ENCODE assay signal across 9 mouse cellular contexts in genomic region chr9:41891206-41891605, GRCm38 (mm10).
DNase-seq lines count a peak whose midpoint lies in the region; ATAC-seq and TF ChIP-seq lines count a peak whose summit lies in the region.
"Had no signal": no experiment of that assay in that cellular context is flagged by ENCODE, and none has a peak within 500 bp of the region (broad histone marks: within the 10 kb centered on the region; RNA-seq: fewer than 3 reads in every experiment).

No protein-coding gene starts in this region.

- H3K9ac ChIP-seq in embryonic facial prominence, embryonic 11.5 days (replicated peaks; ENCODE audit: low read length) = peak overlapping the region; percentile 59
- H3K9ac ChIP-seq in midbrain, embryonic 14.5 days (replicated peaks; ENCODE audit: low read length) = peak overlapping the region; percentile 62; the same call in 1 of the 2 replicates

- ATAC-seq in embryonic facial prominence, embryonic 11.5 days (replicated peaks; ENCODE audit: insufficient number of reproducible peaks, low FRiP score, low TSS enrichment, low read depth) = no peak
- no peak; the same call in 1 of the 2 replicates for ATAC-seq in midbrain, embryonic 14.5 days (ENCODE audit: low FRiP score, low TSS enrichment)
- ATAC-seq: Patski had no signal

- H3K4me3 ChIP-seq in layer of hippocampus, adult 2 months = peak overlapping the region; percentile 63; the same call in 1 of the 2 replicates
- no peak overlapping the region for H3K4me3 ChIP-seq in embryonic facial prominence, embryonic 11.5 days (ENCODE audit: low read depth, low read length)
- H3K4me3 ChIP-seq in midbrain, embryonic 14.5 days (replicated peaks; ENCODE audit: low read depth, low read length) = no peak overlapping the region

- peak overlapping the region; percentile 98 for H3K27ac ChIP-seq in layer of hippocampus, adult 2 months
- peak overlapping the region; percentile 95 for H3K27ac ChIP-seq in embryonic facial prominence, embryonic 11.5 days (replicated peaks; ENCODE audit: low read depth, low read length)
- peak overlapping the region; percentile 97 for H3K27ac ChIP-seq in midbrain, embryonic 14.5 days (replicated peaks; ENCODE audit: low read depth, low read length)

- intact Hi-C loops in gastrocnemius, postnatal 36 days (cut with DNase I) = no loop called here

- no peak for DNase-seq in layer of hippocampus, adult 2 months (ENCODE audit: low spot score in 2 of 2)
- no peak for DNase-seq in layer of hippocampus, adult 18-20 months (ENCODE audit: low spot score in 2 of 2)
- DNase-seq in embryonic facial prominence, embryonic 11.5 days (ENCODE audit: low spot score) = peak; percentile 42
- peak; percentile 19 for DNase-seq in heart, postnatal 4 days
- peak; percentile 68 for DNase-seq in midbrain, embryonic 14.5 days
- DNase-seq in urinary bladder, postnatal 4 days (ENCODE audit: low spot score in 2 of 2) = no peak
- DNase-seq in gastrocnemius, postnatal 36 days = no peak
- DNase-seq in testis, postnatal 10 days (ENCODE audit: low spot score) = no peak

- no peaks in the 10 kb centered on the region for H3K9me3 ChIP-seq in embryonic facial prominence, embryonic 11.5 days (replicated peaks; ENCODE audit: control insufficient read depth, low read length)
- no peaks in the 10 kb centered on the region for H3K9me3 ChIP-seq in midbrain, embryonic 14.5 days (ENCODE audit: control insufficient read depth, low read length)

- no peak overlapping the region for H3K4me2 ChIP-seq in embryonic facial prominence, embryonic 11.5 days (ENCODE audit: low read depth, low read length)
- H3K4me2 ChIP-seq in midbrain, embryonic 14.5 days (ENCODE audit: low read length) = peak overlapping the region; percentile 58

- TF ChIP-seq CTCF in layer of hippocampus, adult 2 months (conservative IDR thresholded peaks at IDR 0.05) = no peak

- 44% methylated on average over 7 of the region's 7 CpGs for WGBS in embryonic facial prominence, embryonic 11.5 days
- 33% methylated on average over 7 of the region's 7 CpGs for WGBS in midbrain, embryonic 14.5 days

- H3K4me1 ChIP-seq in embryonic facial prominence, embryonic 11.5 days (ENCODE audit: control insufficient read depth, insufficient read depth, low read length) = peaks cover 6% of the 10 kb centered on the region; the same call in 1 of the 2 replicates
- H3K4me1 ChIP-seq in midbrain, embryonic 14.5 days (ENCODE audit: control insufficient read depth, insufficient read depth, low read length) = peaks cover 19% of the 10 kb centered on the region

- no peaks in the 10 kb centered on the region for H3K36me3 ChIP-seq in embryonic facial prominence, embryonic 11.5 days (replicated peaks; ENCODE audit: control insufficient read depth, insufficient read depth, low read depth, low read length)
- H3K36me3 ChIP-seq in midbrain, embryonic 14.5 days (ENCODE audit: control insufficient read depth, insufficient read depth, low read length) = no peaks in the 10 kb centered on the region

- no peaks in the 10 kb centered on the region for H3K27me3 ChIP-seq in embryonic facial prominence, embryonic 11.5 days (ENCODE audit: control insufficient read depth, insufficient read depth, low read length)
- H3K27me3 ChIP-seq in midbrain, embryonic 14.5 days (ENCODE audit: control insufficient read depth, insufficient read depth, low read length) = no peaks in the 10 kb centered on the region
- H3K27me3 ChIP-seq: Patski had no signal

Comparison
In these comparisons a context has a peak if more than half of its experiments do, and no peak if none do; other contexts are left out.
1. DNase-seq: peak in embryonic facial prominence, embryonic 11.5 days (single experiment), heart, postnatal 4 days (single experiment) and midbrain, embryonic 14.5 days (single experiment); none in layer of hippocampus, adult 2 months (0 of 2), layer of hippocampus, adult 18-20 months (0 of 2), urinary bladder, postnatal 4 days (0 of 2), gastrocnemius, postnatal 36 days (0 of 2) and testis, postnatal 10 days (single experiment).
2. Peak in every context shown above with its lines, with median percentiles within 50 percentile points of each other: H3K27ac ChIP-seq.